Mouse (Mus musculus) T-helper 1 cell (primary cell): ENCODE results near the gene C8g.

Source experiments
- in situ Hi-C: fragments of 300-600 bp; cut with MboI, MseI; formaldehyde crosslinking; loops from one replicate; pipeline ENCODE4 v1.15.1; 2025; ENCODE audit warnings: high pct_unique_total_duplicates

Gene C8g

GRCm38 (mm10) chr2:25468962-25469915 is 32.3 kb downstream of the C8g start:
- in situ Hi-C loops = no loop called here

GRCm38 (mm10) chr2:25467606-25468303 is 33.8 kb downstream of the C8g start:
- in situ Hi-C loops = no loop called here

- in situ Hi-C loops = no loop called here
Observed at GRCm38 (mm10) chr2:25465816-25466635, 35.5 kb downstream of the C8g start.

- in situ Hi-C loops = no loop called here
Observed at GRCm38 (mm10) chr2:25465256-25465655, 36.3 kb downstream of the C8g start.

- in situ Hi-C loops = no loop called here
Observed at GRCm38 (mm10) chr2:25463630-25464029, 37.9 kb downstream of the C8g start.

GRCm38 (mm10) chr2:25461407-25461806 is 40.1 kb downstream of the C8g start:
- in situ Hi-C loops = no loop called here

GRCm38 (mm10) chr2:25460551-25461309 is 40.8 kb downstream of the C8g start, which contains the start of gene Paxx:
TSS of gene Paxx (minus strand) at chr2:25461094.
- in situ Hi-C loops = no loop called here

- in situ Hi-C loops = no loop called here
Observed at GRCm38 (mm10) chr2:25460135-25460534, 41.4 kb downstream of the C8g start.

GRCm38 (mm10) chr2:25458911-25459310 is 42.6 kb downstream of the C8g start:
- in situ Hi-C loops = no loop called here

GRCm38 (mm10) chr2:25457022-25457896 is 44.3 kb downstream of the C8g start:
- in situ Hi-C loops = no loop called here

- in situ Hi-C loops = no loop called here
Observed at GRCm38 (mm10) chr2:25456205-25456953, 45.1 kb downstream of the C8g start, which contains the start of gene Clic3. TSS of gene Clic3 (plus strand) at chr2:25456838.

GRCm38 (mm10) chr2:25452951-25453350 is 48.6 kb downstream of the C8g start:
- in situ Hi-C loops = no loop called here

GRCm38 (mm10) chr2:25450853-25451647 is 50.5 kb downstream of the C8g start:
- in situ Hi-C loops = no loop called here
